Mouse (Mus musculus): ENCODE results near the gene Adcyap1r1. TPM values are rescaled to one million over a fixed set of nuclear protein-coding genes. Genes with fewer than 3 reads are reported as not detected.

Adcyap1r1 gene
- total and polyA plus RNA-seq, 3 experiments = not detected

- dilution Hi-C loops (cut with MboI; ENCODE audit: extremely low pct_ligation_motif_present, extremely low pct_unique_long_range_greater_than_20kb, low sequenced_read_pairs) = no loop called here
- TF ChIP-seq CTCF (conservative IDR thresholded peaks at IDR 0.05 in 1 of 2, IDR thresholded peaks at IDR 0.05 in 1 of 2; ENCODE audit: low read depth in 2 of 2, low read length in 2 of 2) (no peak), HCFC1 (IDR thresholded peaks at IDR 0.05; ENCODE audit: low read depth, low read length) (no peak), ETS1 (conservative IDR thresholded peaks at IDR 0.05; ENCODE audit: low read depth, low read length) (no peak), TCF12 (IDR thresholded peaks at IDR 0.05; ENCODE audit: low read depth, low read length) (no peak), RCOR1 (conservative IDR thresholded peaks at IDR 0.05; ENCODE audit: low read depth, low read length) (no peak), ZNF384 (IDR thresholded peaks at IDR 0.05; ENCODE audit: low read depth, low read length) (no peak), CHD2 (IDR thresholded peaks at IDR 0.05; ENCODE audit: low read length) (no peak), EP300 (IDR thresholded peaks at IDR 0.05; ENCODE audit: low read length) (no peak), RAD21 (IDR thresholded peaks at IDR 0.05; ENCODE audit: low read depth, low read length) (no peak), MAX (IDR thresholded peaks at IDR 0.05; ENCODE audit: low read length) (no peak)
These were observed 9.9 kb downstream of the Adcyap1r1 start for GRCm38 (mm10) chr6:55461678-55462077.

GRCm38 (mm10) chr6:55462394-55462793 is 10.6 kb downstream of the Adcyap1r1 start:
- H3K36me3 ChIP-seq (replicated peaks in 1 of 2; ENCODE audit: control insufficient read depth in 1 of 2, insufficient read depth in 1 of 2, low read length in 1 of 2) = no peaks in the 10 kb centered on the region
- no peaks in the 10 kb centered on the region for H3K79me2 ChIP-seq (replicated peaks; ENCODE audit: control insufficient read depth, extremely low read depth, insufficient read depth, poor library complexity, severe bottlenecking)
- no peak for DNase-seq (ENCODE audit: extremely low read depth)
- TF ChIP-seq ZMIZ1 (IDR thresholded peaks at IDR 0.05; ENCODE audit: low read depth, low read length) = no peak
- TF ChIP-seq CTCF (conservative IDR thresholded peaks at IDR 0.05 in 1 of 2, IDR thresholded peaks at IDR 0.05 in 1 of 2; ENCODE audit: low read depth in 2 of 2, low read length in 2 of 2) = no peak
- H3K9me3 ChIP-seq (replicated peaks; ENCODE audit: low read length) = no peaks in the 10 kb centered on the region
- no peak overlapping the region for H3K4me2 ChIP-seq (ENCODE audit: insufficient read depth, low read depth, poor library complexity, severe bottlenecking)
- H3K27ac ChIP-seq (ENCODE audit: insufficient read depth, low read depth) = no peak overlapping the region
- dilution Hi-C loops (cut with MboI; ENCODE audit: extremely low pct_ligation_motif_present, extremely low pct_unique_long_range_greater_than_20kb, low sequenced_read_pairs) = no loop called here
- in situ Hi-C loops (cut with MboI; ENCODE audit: low pct_ligation_motif_present, low pct_unique_long_range_greater_than_20kb, low sequenced_read_pairs) = no loop called here
- H3K4me3 ChIP-seq (replicated peaks in 1 of 3; ENCODE audit: low read depth in 2 of 3, low read length in 2 of 3, poor library complexity in 1 of 3) = no peak overlapping the region
- H3K9ac ChIP-seq (ENCODE audit: insufficient read depth, low read depth) = no peak overlapping the region
- H3K27me3 ChIP-seq (replicated peaks) = peaks cover 46% of the 10 kb centered on the region
- H3K4me1 ChIP-seq (ENCODE audit: control insufficient read depth in 1 of 2, insufficient read depth in 2 of 2) = peaks cover 0 to 8% of the 10 kb centered on the region in 2 experiments; a peak in 2 of 4 replicates

More at GRCm38 (mm10) chr6:55461678-55462077, 9.9 kb downstream of the Adcyap1r1 start:
- Histone ChIP-seq H3K4me1 (ENCODE audit: control insufficient read depth in 1 of 2, insufficient read depth in 2 of 2) (peaks cover 0 to 8% of the 10 kb centered on the region in 2 experiments; a peak in 2 of 4 replicates), H3K9ac (ENCODE audit: insufficient read depth, low read depth) (no peak overlapping the region), H3K4me2 (ENCODE audit: insufficient read depth, low read depth, poor library complexity, severe bottlenecking) (no peak overlapping the region), H3K79me2 (replicated peaks; ENCODE audit: control insufficient read depth, extremely low read depth, insufficient read depth, poor library complexity, severe bottlenecking) (no peaks in the 10 kb centered on the region), H3K27ac (ENCODE audit: insufficient read depth, low read depth) (no peak overlapping the region), H3K4me3 (replicated peaks in 1 of 3; ENCODE audit: low read depth in 2 of 3, low read length in 2 of 3, poor library complexity in 1 of 3) (no peak overlapping the region), H3K27me3 (replicated peaks) (peaks cover 53% of the 10 kb centered on the region), H3K9me3 (replicated peaks; ENCODE audit: low read length) (no peaks in the 10 kb centered on the region), H3K36me3 (replicated peaks in 1 of 2; ENCODE audit: control insufficient read depth in 1 of 2, insufficient read depth in 1 of 2, low read length in 1 of 2) (no peaks in the 10 kb centered on the region)
- in situ Hi-C loops (cut with MboI; ENCODE audit: low pct_ligation_motif_present, low pct_unique_long_range_greater_than_20kb, low sequenced_read_pairs) = no loop called here
- no peak for DNase-seq (ENCODE audit: extremely low read depth)

- in situ Hi-C loops (cut with MboI; ENCODE audit: low pct_ligation_motif_present, low pct_unique_long_range_greater_than_20kb, low sequenced_read_pairs) (no loop called here), dilution Hi-C loops (cut with MboI; ENCODE audit: extremely low pct_ligation_motif_present, extremely low pct_unique_long_range_greater_than_20kb, low sequenced_read_pairs) (no loop called here)
- no peak overlapping the region for H3K4me3 ChIP-seq (replicated peaks in 1 of 3; ENCODE audit: low read depth in 2 of 3, low read length in 2 of 3, poor library complexity in 1 of 3)
- H3K36me3 ChIP-seq (replicated peaks in 1 of 2; ENCODE audit: control insufficient read depth in 1 of 2, insufficient read depth in 1 of 2, low read length in 1 of 2) = no peaks in the 10 kb centered on the region
- TF ChIP-seq TCF12 (IDR thresholded peaks at IDR 0.05; ENCODE audit: low read depth, low read length) (no peak), POLR2A (IDR thresholded peaks at IDR 0.05; ENCODE audit: low read depth, low read length) (no peak), SIN3A (IDR thresholded peaks at IDR 0.05; ENCODE audit: low read length) (no peak), IRF4 (IDR thresholded peaks at IDR 0.05; ENCODE audit: low read depth, low read length) (no peak), MAZ (IDR thresholded peaks at IDR 0.05; ENCODE audit: low read depth, low read length) (no peak)
- H3K27ac ChIP-seq (ENCODE audit: insufficient read depth, low read depth) = no peak overlapping the region
- H3K9me3 ChIP-seq (replicated peaks; ENCODE audit: low read length) = no peaks in the 10 kb centered on the region
- no peaks in the 10 kb centered on the region for H3K79me2 ChIP-seq (replicated peaks; ENCODE audit: control insufficient read depth, extremely low read depth, insufficient read depth, poor library complexity, severe bottlenecking)
- peaks cover 0 to 8% of the 10 kb centered on the region in 2 experiments; a peak in 2 of 4 replicates for H3K4me1 ChIP-seq (ENCODE audit: control insufficient read depth in 1 of 2, insufficient read depth in 2 of 2)
- no peak for DNase-seq (ENCODE audit: extremely low read depth)
- H3K9ac ChIP-seq (ENCODE audit: insufficient read depth, low read depth) = no peak overlapping the region
- peaks cover 33% of the 10 kb centered on the region for H3K27me3 ChIP-seq (replicated peaks)
- no peak overlapping the region for H3K4me2 ChIP-seq (ENCODE audit: insufficient read depth, low read depth, poor library complexity, severe bottlenecking)
These were observed 12.2 kb downstream of the Adcyap1r1 start for GRCm38 (mm10) chr6:55463966-55464365.

All from CH12.LX (cell line).